Mouse (Mus musculus) small intestine, adult 10 weeks (tissue): ENCODE results near the gene Krtap10-4. TPM values are rescaled to one million over a fixed set of nuclear protein-coding genes. Genes with fewer than 3 reads are reported as not detected.

Experiments
- polyA plus RNA-seq: library from polyadenylated mRNA; stranded (reverse); fragments of 350-450 nt; fragmentation: Illumina TruSeq; extraction: RNeasy Lipid Tissue Mini Kit (QIAGEN cat#74804); gene quantifications from one replicate; pipeline ENCODE4 v1.2.3, GENCODE M21; 2014; ENCODE audit warnings: low replicate concordance

Gene Krtap10-4
- polyA plus RNA-seq = not detected

GRCm38 (mm10) chr10:77826951-77827350 is at the start of gene Krtap10-4:
Gene Krtap10-4, minus strand, starts transcription at chr10:77827095.

GRCm38 (mm10) chr10:77861675-77862074 is 34.8 kb upstream of the Krtap10-4 start, which contains the start of gene Gm3285:
Gene Gm3285, plus strand, starts transcription at chr10:77861975.

GRCm38 (mm10) chr10:77852559-77852958 is 25.7 kb upstream of the Krtap10-4 start, which contains the start of gene Gm10318:
Gene Gm10318, plus strand, starts transcription at chr10:77852859.

GRCm38 (mm10) chr10:77846503-77846902 is 19.6 kb upstream of the Krtap10-4 start, which contains the start of gene Gm36176:
Gene Gm36176, plus strand, starts transcription at chr10:77846803.

GRCm38 (mm10) chr10:77835647-77836046 is 8.8 kb upstream of the Krtap10-4 start, which contains the start of gene Krtap10-10:
Gene Krtap10-10, plus strand, starts transcription at chr10:77835947.

GRCm38 (mm10) chr10:77814382-77814781 is 12.5 kb downstream of the Krtap10-4 start, which contains the start of gene Gm2696:
Gene Gm2696, plus strand, starts transcription at chr10:77814682.

GRCm38 (mm10) chr10:77811743-77812142 is 15.2 kb downstream of the Krtap10-4 start, which contains the start of gene Gm9507:
Gene Gm9507, minus strand, starts transcription at chr10:77811843.

GRCm38 (mm10) chr10:77798921-77799508 is 27.9 kb downstream of the Krtap10-4 start, which contains the start of gene Gm19668:
Gene Gm19668, minus strand, starts transcription at chr10:77799133.

GRCm38 (mm10) chr10:77794976-77795375 is 31.9 kb downstream of the Krtap10-4 start, which contains the start of gene Gm9639:
Gene Gm9639, minus strand, starts transcription at chr10:77795076.

GRCm38 (mm10) chr10:77787876-77788275 is 39.0 kb downstream of the Krtap10-4 start, which contains the start of gene Gm7137:
Gene Gm7137, minus strand, starts transcription at chr10:77788200.

GRCm38 (mm10) chr10:77782442-77782841 is 44.5 kb downstream of the Krtap10-4 start, which contains the start of gene Gm3250:
Gene Gm3250, minus strand, starts transcription at chr10:77782542.

GRCm38 (mm10) chr10:77776844-77777243 is 50.1 kb downstream of the Krtap10-4 start, which contains the start of gene Gm7138:
Gene Gm7138, minus strand, starts transcription at chr10:77776944.

Other genes starting within 250 kb of the Krtap10-4 start
- gene Pttg1ip, start 245.4 kb downstream of the Krtap10-4 start, polyA plus RNA-seq = 153 TPM
- gene Sumo3, start 221.0 kb downstream of the Krtap10-4 start, polyA plus RNA-seq = 54.4 TPM
- gene Gm49325, start 220.9 kb downstream of the Krtap10-4 start, polyA plus RNA-seq = not detected
- 2.6 TPM for gene Ube2g2, start 204.8 kb downstream of the Krtap10-4 start, polyA plus RNA-seq
- gene Tspear, start 140.5 kb downstream of the Krtap10-4 start, polyA plus RNA-seq = not detected
- not detected for gene Gm19402, start 136.3 kb downstream of the Krtap10-4 start, polyA plus RNA-seq
- gene Gm9508, start 129.9 kb downstream of the Krtap10-4 start, polyA plus RNA-seq = not detected
- not detected for gene Gm10272, start 120.5 kb downstream of the Krtap10-4 start, polyA plus RNA-seq
- gene Gm10024, start 115.6 kb downstream of the Krtap10-4 start, polyA plus RNA-seq = not detected
- not detected for gene Gm10142, start 111.3 kb downstream of the Krtap10-4 start, polyA plus RNA-seq
- gene Krtap12-1, start 106.5 kb downstream of the Krtap10-4 start, polyA plus RNA-seq = not detected
- gene Gm10100, start 100.6 kb downstream of the Krtap10-4 start, polyA plus RNA-seq = not detected
- gene Gm18596, start 84.5 kb downstream of the Krtap10-4 start, polyA plus RNA-seq = not detected
- gene Gm9736, start 75.7 kb downstream of the Krtap10-4 start, polyA plus RNA-seq = not detected
- gene Gm3233, start 67.4 kb downstream of the Krtap10-4 start, polyA plus RNA-seq = not detected
- not detected for gene Gm3238, start 55.8 kb downstream of the Krtap10-4 start, polyA plus RNA-seq
- not detected for gene Gm7138, start 50.2 kb downstream of the Krtap10-4 start, polyA plus RNA-seq
- gene Gm3250, start 44.6 kb downstream of the Krtap10-4 start, polyA plus RNA-seq = not detected
- gene Gm7137, start 38.9 kb downstream of the Krtap10-4 start, polyA plus RNA-seq = not detected
- not detected for gene Gm9639, start 32.0 kb downstream of the Krtap10-4 start, polyA plus RNA-seq
- not detected for gene Gm19668, start 28.0 kb downstream of the Krtap10-4 start, polyA plus RNA-seq
- gene Gm9507, start 15.3 kb downstream of the Krtap10-4 start, polyA plus RNA-seq = not detected
- not detected for gene Gm2696, start 12.4 kb downstream of the Krtap10-4 start, polyA plus RNA-seq
- not detected for gene Krtap10-10, start 8.9 kb upstream of the Krtap10-4 start, polyA plus RNA-seq
- not detected for gene Gm36176, start 19.7 kb upstream of the Krtap10-4 start, polyA plus RNA-seq
- gene Gm10318, start 25.8 kb upstream of the Krtap10-4 start, polyA plus RNA-seq = not detected
- gene Gm3285, start 34.9 kb upstream of the Krtap10-4 start, polyA plus RNA-seq = not detected
- gene Lrrc3, start 75.4 kb upstream of the Krtap10-4 start, polyA plus RNA-seq = 2.0 TPM
- gene Trpm2, start 143.5 kb upstream of the Krtap10-4 start, polyA plus RNA-seq = 1.3 TPM
- gene 1810043G02Rik, start 151.4 kb upstream of the Krtap10-4 start, polyA plus RNA-seq = 0.33 TPM
- 0.52 TPM for gene Pfkl, start 183.0 kb upstream of the Krtap10-4 start, polyA plus RNA-seq
- gene Dnmt3l, start 214.9 kb upstream of the Krtap10-4 start, polyA plus RNA-seq = 0.41 TPM
- not detected for gene Aire, start 216.5 kb upstream of the Krtap10-4 start, polyA plus RNA-seq
- 4.6 TPM for gene Icosl, start 242.2 kb upstream of the Krtap10-4 start, polyA plus RNA-seq